Mouse (Mus musculus) limb, embryonic 15.5 days (tissue): ENCODE measurements around the gene Arrb2. TPM values are rescaled to one million over a fixed set of nuclear protein-coding genes. Genes with fewer than 3 reads are reported as not detected.
"Not testable (repeated sequence)": the region's sequence is repeated elsewhere in the genome, so short reads cannot be mapped to it uniquely, and the experiment has no call there.

Source experiments
- ATAC-seq: fragments of 200-750 bp; cut with Nextera tagmentation; 2 replicates; pipeline ENCODE4 v1.8.0; 2017; ENCODE audit warnings: low read depth, moderate TSS enrichment; ENCODE audit not compliant: insufficient number of reproducible peaks, low FRiP score, low TSS enrichment
- H3K27ac ChIP-seq: fragments of 300-500 bp; sonication (generic); 2 replicates; pipeline ENCODE4 v1.5.1; 2015; ENCODE audit warnings: moderate library complexity, mild to moderate bottlenecking, inconsistent platforms
- H3K27me3 ChIP-seq: fragments of 300-500 bp; sonication (generic); 2 replicates; pipeline ENCODE4 v1.6.1; 2015; ENCODE audit warnings: inconsistent platforms
- H3K36me3 ChIP-seq: fragments of 300-500 bp; sonication (generic); 2 replicates; pipeline ENCODE4 v1.6.1; 2015; ENCODE audit warnings: inconsistent platforms
- H3K4me1 ChIP-seq: fragments of 300-500 bp; sonication (generic); 2 replicates; pipeline ENCODE4 v1.6.1; 2015; ENCODE audit warnings: inconsistent platforms
- H3K4me2 ChIP-seq: fragments of 300-500 bp; sonication (generic); 2 replicates; pipeline ENCODE4 v1.6.1; 2015; ENCODE audit warnings: mild to moderate bottlenecking, inconsistent platforms
- H3K4me3 ChIP-seq: fragments of 300-500 bp; sonication (generic); 2 replicates; pipeline ENCODE4 v1.5.1; 2015; ENCODE audit warnings: mild to moderate bottlenecking, inconsistent platforms
- H3K9ac ChIP-seq: fragments of 300-500 bp; sonication (generic); 2 replicates; pipeline ENCODE4 v1.6.1; 2015; ENCODE audit warnings: inconsistent platforms
- H3K9me3 ChIP-seq: fragments of 300-500 bp; sonication (generic); 2 replicates; pipeline ENCODE4 v1.6.1; 2016; ENCODE audit warnings: inconsistent platforms
- WGBS: fragments of 180-500 bp; shearing (Covaris S2); methylation state at CpG from one replicate; pipeline ENCODE4 v1.1.7; 2015; 5-methylcytosine and 5-hydroxymethylcytosine counted together
- microRNA-seq: library from miRNA; unstranded; fragments of <30 nt; microRNA quantifications from one replicate; pipeline ENCODE4, GENCODE M21; 2016
- polyA plus RNA-seq: library from polyadenylated mRNA; unstranded; fragments of >200 nt; fragmentation: Nextera tagmentation; extraction: Ambion mirVana; gene quantifications from 2 replicates; pipeline ENCODE4 v1.2.1, GENCODE M21; 2015

The Arrb2 gene
- polyA plus RNA-seq, 1 experiment from 2014 or later: 22.2 TPM

DNA sequence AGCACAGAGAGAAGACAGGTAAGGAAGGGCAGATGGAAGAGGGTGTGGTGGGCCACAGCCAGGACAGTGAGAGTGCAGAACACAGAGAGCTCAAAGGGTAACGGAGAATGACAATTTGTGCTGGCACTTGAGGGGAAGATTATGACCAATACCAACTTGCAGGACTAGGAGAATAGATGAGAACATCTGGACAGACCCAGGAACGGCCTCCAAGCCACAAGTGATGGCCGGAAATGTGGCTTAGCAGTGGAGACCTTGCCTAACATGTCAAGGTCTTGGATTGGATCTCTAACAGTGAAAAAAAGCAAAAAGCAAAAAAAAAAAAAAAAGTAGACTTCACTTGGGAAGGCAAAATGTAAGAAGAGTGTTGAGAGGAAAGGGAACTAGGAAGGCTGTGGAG lies 37.3 kb downstream of the Arrb2 start:
- 81% methylated on average over 3 of the region's 3 CpGs for WGBS
- Histone ChIP-seq H3K27me3 (0 out of 2 replicates have a peak, but pooled peaks cover 14% of the 10 kb centered on the region), H3K9me3 (no peaks in the 10 kb centered on the region), H3K9ac (no peak overlapping the region), H3K4me2 (no peak overlapping the region), H3K4me3 (no peak overlapping the region), H3K4me1 (peaks cover 12% of the 10 kb centered on the region), H3K27ac (no peak overlapping the region), H3K36me3 (no peaks in the 10 kb centered on the region)
- no peak for ATAC-seq

DNA sequence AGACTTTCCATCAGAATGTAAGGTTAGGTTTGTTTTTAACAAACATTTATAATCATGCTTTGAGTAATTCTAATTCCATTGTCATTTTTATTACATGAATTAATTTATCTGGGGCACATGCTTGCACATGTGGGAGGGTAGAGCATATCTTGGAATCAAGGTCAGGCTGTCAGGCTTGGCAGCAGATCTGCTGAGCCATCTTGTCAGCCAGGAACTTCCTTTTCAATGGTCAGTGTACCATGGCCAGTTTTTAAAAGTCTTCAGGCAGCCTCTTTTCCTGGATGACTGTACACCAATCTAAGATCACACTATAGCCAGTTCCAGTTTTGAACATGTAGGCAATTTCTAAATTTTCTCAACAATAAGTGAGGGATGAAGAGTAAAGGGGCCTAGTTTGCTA lies 40.3 kb downstream of the Arrb2 start:
- H3K27ac ChIP-seq: no peak overlapping the region
- no peak overlapping the region for H3K4me3 ChIP-seq
- H3K27me3 ChIP-seq: 0 out of 2 replicates have a peak, but pooled peaks cover under 1% of the 10 kb centered on the region
- no peak overlapping the region for H3K9ac ChIP-seq
- H3K9me3 ChIP-seq: no peaks in the 10 kb centered on the region
- no peaks in the 10 kb centered on the region for H3K36me3 ChIP-seq
- ATAC-seq: no peak
- H3K4me1 ChIP-seq: no peaks in the 10 kb centered on the region
- H3K4me2 ChIP-seq: no peak overlapping the region

DNA sequence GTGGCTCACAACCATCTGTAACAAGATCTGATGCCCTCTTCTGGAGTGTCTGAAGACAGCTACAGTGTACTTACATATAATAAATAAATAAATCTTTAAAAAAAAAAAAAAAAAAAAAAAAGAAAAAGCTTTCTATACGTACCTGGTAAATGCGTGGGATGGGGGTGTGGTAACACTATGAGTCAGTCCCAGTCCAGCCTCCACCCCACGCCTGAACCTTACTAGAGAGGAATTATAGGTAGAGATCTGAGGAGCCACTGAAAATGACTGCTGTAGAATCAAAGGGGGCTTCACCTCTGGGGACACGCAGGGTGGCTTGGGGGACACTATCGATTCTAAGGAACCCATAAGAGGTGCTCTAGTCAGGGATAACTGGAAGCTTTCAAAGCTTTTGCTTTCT lies 40.9 kb downstream of the Arrb2 start:
- H3K4me3 ChIP-seq, ATAC-seq, H3K9ac ChIP-seq, H3K9me3 ChIP-seq, H3K4me1 ChIP-seq, H3K4me2 ChIP-seq, H3K27ac ChIP-seq, H3K27me3 ChIP-seq, H3K36me3 ChIP-seq: not testable (repeated sequence)
- WGBS: 85% methylated on average over 5 of the region's 5 CpGs

GRCm38 (mm10) chr11:70474872-70475534 lies 42.6 kb downstream of the Arrb2 start:
- no peaks in the 10 kb centered on the region for H3K36me3 ChIP-seq
- ATAC-seq: no peak
- H3K4me2 ChIP-seq: no peak overlapping the region
- no peak overlapping the region for H3K4me3 ChIP-seq
- no peaks in the 10 kb centered on the region for H3K4me1 ChIP-seq
- no peak overlapping the region for H3K27ac ChIP-seq
- no peak overlapping the region for H3K9ac ChIP-seq
- H3K9me3 ChIP-seq: no peaks in the 10 kb centered on the region
- no peaks in the 10 kb centered on the region for H3K27me3 ChIP-seq
- 68% methylated on average over 12 of the region's 12 CpGs for WGBS

DNA sequence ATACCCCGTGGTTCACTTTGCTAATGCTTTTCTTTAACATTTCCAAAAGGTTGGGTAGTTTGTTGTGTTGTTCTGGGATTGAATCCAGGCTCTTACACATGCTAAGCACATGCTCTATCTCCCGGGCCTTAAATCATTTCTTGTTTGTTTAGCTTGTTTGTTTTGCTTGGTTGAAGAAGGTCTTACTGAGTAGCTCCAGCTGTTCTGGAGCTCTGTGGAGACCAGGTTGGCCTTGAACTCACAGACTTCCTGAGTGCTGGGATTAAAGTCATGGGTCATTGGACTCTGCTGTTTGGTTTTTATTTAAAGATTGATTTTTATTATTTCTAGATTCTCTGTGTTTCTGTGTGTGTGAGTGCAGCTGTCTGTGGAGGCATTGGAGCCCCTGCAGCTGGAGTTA lies 53.1 kb downstream of the Arrb2 start:
- H3K27ac ChIP-seq: no peak overlapping the region
- no peak for ATAC-seq
- H3K4me3 ChIP-seq: no peak overlapping the region
- H3K9me3 ChIP-seq: no peaks in the 10 kb centered on the region
- no peaks in the 10 kb centered on the region for H3K4me1 ChIP-seq
- 51% methylated on average over 2 of the region's 2 CpGs for whole genome bisulfite sequencing
- H3K9ac ChIP-seq: no peak overlapping the region
- H3K4me2 ChIP-seq: no peak overlapping the region
- H3K27me3 ChIP-seq: no peaks in the 10 kb centered on the region
- no peaks in the 10 kb centered on the region for H3K36me3 ChIP-seq

- Histone ChIP-seq H3K27me3 (no peaks in the 10 kb centered on the region), H3K36me3 (no peaks in the 10 kb centered on the region), H3K4me1 (no peaks in the 10 kb centered on the region), H3K27ac (no peak overlapping the region), H3K4me3 (no peak overlapping the region), H3K9me3 (no peaks in the 10 kb centered on the region), H3K9ac (no peak overlapping the region), H3K4me2 (no peak overlapping the region)
- ATAC-seq: no peak
- 30% methylated on average over 4 of the region's 4 CpGs for WGBS
These were observed 55.4 kb downstream of the Arrb2 start for GRCm38 (mm10) chr11:70487816-70488215.

DNA sequence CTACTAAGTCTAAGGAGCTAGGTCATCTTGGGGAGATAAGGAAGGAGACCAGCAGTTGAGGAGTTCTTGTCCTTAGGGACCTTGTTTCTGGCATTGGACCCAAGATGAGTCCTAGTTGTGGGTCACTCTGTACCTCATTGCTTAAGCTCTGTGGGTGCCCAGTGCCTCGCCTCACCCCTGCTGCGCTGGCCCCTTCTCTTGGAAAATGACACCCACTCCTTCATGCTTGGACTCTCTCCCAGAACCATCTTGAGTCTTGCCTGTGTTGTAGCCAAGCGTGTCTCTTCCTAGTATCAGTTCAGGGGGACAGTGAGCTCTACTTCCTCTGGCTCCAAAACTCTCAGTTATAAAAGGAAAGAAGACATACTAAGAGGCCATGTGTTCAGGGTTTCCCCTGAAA lies 56.7 kb downstream of the Arrb2 start:
- no peak for ATAC-seq
- no peak overlapping the region for H3K27ac ChIP-seq
- H3K4me3 ChIP-seq: no peak overlapping the region
- H3K4me1 ChIP-seq: no peaks in the 10 kb centered on the region
- no peaks in the 10 kb centered on the region for H3K36me3 ChIP-seq
- H3K9me3 ChIP-seq: no peaks in the 10 kb centered on the region
- H3K27me3 ChIP-seq: no peaks in the 10 kb centered on the region
- H3K9ac ChIP-seq: no peak overlapping the region
- WGBS: 87% methylated on average over 3 of the region's 3 CpGs
- no peak overlapping the region for H3K4me2 ChIP-seq

DNA sequence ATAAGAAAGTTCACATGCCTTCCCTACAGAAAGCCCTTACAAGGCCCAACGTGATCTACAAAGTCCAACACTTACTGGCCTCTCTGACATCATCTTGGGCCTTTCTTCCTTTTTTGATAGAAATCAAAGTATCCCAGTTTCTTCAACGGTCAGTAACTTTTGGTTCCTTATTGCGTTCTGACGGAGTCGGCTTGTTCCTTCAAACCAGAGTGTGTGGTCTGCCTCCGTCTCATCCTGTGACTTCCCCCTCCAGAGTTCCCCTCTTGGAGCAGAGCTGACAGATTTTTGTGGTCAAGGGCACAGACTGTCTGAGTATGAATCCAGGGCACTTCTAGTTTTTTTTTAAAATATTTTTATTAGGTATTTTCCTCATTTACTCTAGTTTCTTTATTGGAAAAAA lies 57.2 kb downstream of the Arrb2 start:
- 83% methylated on average over 6 of the region's 6 CpGs for WGBS

More for the DNA sequence above, 57.2 kb downstream of the Arrb2 start:
- Histone ChIP-seq H3K9ac (no peak overlapping the region), H3K27me3 (no peaks in the 10 kb centered on the region), H3K9me3 (no peaks in the 10 kb centered on the region), H3K36me3 (no peaks in the 10 kb centered on the region), H3K27ac (no peak overlapping the region), H3K4me3 (no peak overlapping the region), H3K4me1 (no peaks in the 10 kb centered on the region), H3K4me2 (no peak overlapping the region)
- no peak for ATAC-seq

Small RNAs within 50 kb of the gene (microRNA-seq; reads per million reads assigned to microRNA genes)
- gene Mir7115: not detected

Other genes starting within 250 kb of the Arrb2 start
- gene Slc16a11, start 219.9 kb upstream of the Arrb2 start, polyA plus RNA-seq: 1.5 and 1.6 TPM in 2 replicates
- 11.0 and 12.3 TPM in 2 replicates for gene Slc16a13, start 211.6 kb upstream of the Arrb2 start, polyA plus RNA-seq
- gene Bcl6b, start 202.8 kb upstream of the Arrb2 start, polyA plus RNA-seq: 12.1 and 13.9 TPM in 2 replicates
- gene 0610010K14Rik, start 194.7 kb upstream of the Arrb2 start, polyA plus RNA-seq: 154 and 172 TPM in 2 replicates
- gene Gm21988, start 192.8 kb upstream of the Arrb2 start, polyA plus RNA-seq: 12.1 TPM in 2 replicates
- 219 and 226 TPM in 2 replicates for gene Rnasek, start 192.8 kb upstream of the Arrb2 start, polyA plus RNA-seq
- gene Alox12, start 177.3 kb upstream of the Arrb2 start, polyA plus RNA-seq: 17.4 and 19.3 TPM in 2 replicates
- 0.50 and 0.61 TPM in 2 replicates for gene Alox12e, start 110.0 kb upstream of the Arrb2 start, polyA plus RNA-seq
- gene Alox15, start 80.6 kb upstream of the Arrb2 start, polyA plus RNA-seq: 0.23 and 0.62 TPM in 2 replicates
- gene Pelp1, start 22.6 kb upstream of the Arrb2 start, polyA plus RNA-seq: 31.7 and 33.7 TPM in 2 replicates
- 37.6 and 40.2 TPM in 2 replicates for gene Med11, start 19.3 kb downstream of the Arrb2 start, polyA plus RNA-seq
- 0.51 and 0.76 TPM in 2 replicates for gene Zmynd15, start 26.8 kb downstream of the Arrb2 start, polyA plus RNA-seq
- gene Cxcl16, start 27.3 kb downstream of the Arrb2 start, polyA plus RNA-seq: 5.3 and 6.8 TPM in 2 replicates
- gene Tm4sf5, start 72.6 kb downstream of the Arrb2 start, polyA plus RNA-seq: 0.37 and 0.45 TPM in 2 replicates
- gene Vmo1, start 82.0 kb downstream of the Arrb2 start, polyA plus RNA-seq: 0.23 and 0.27 TPM in 2 replicates
- 0.26 and 0.65 TPM in 2 replicates for gene Gltpd2, start 86.6 kb downstream of the Arrb2 start, polyA plus RNA-seq
- 660 and 698 TPM in 2 replicates for gene Psmb6, start 92.7 kb downstream of the Arrb2 start, polyA plus RNA-seq
- not detected in 2 replicates for gene Gm40193, start 100.3 kb downstream of the Arrb2 start, polyA plus RNA-seq
- 10.4 and 11.9 TPM in 2 replicates for gene Pld2, start 107.4 kb downstream of the Arrb2 start, polyA plus RNA-seq
- 14.1 TPM in 2 replicates for gene Mink1, start 130.2 kb downstream of the Arrb2 start, polyA plus RNA-seq
- not detected in 2 replicates for gene 4930544D05Rik, start 183.2 kb downstream of the Arrb2 start, polyA plus RNA-seq
- 0.41 TPM in 1 of 2 replicates, not detected in the other for gene Chrne, start 186.6 kb downstream of the Arrb2 start, polyA plus RNA-seq
- gene Gp1ba, start 206.5 kb downstream of the Arrb2 start, polyA plus RNA-seq: 0.26 and 0.29 TPM in 2 replicates
- gene Rnf167, start 214.6 kb downstream of the Arrb2 start, polyA plus RNA-seq: 124 TPM in 2 replicates
- gene Slc25a11, start 214.8 kb downstream of the Arrb2 start, polyA plus RNA-seq: 165 and 188 TPM in 2 replicates
- gene Pfn1, start 222.0 kb downstream of the Arrb2 start, polyA plus RNA-seq: 1,605 and 1,679 TPM in 2 replicates
- 71.5 and 252 TPM in 2 replicates for gene Eno3, start 224.6 kb downstream of the Arrb2 start, polyA plus RNA-seq
- 149 and 172 TPM in 2 replicates for gene Spag7, start 236.8 kb downstream of the Arrb2 start, polyA plus RNA-seq